Mouse (Mus musculus): ENCODE results near the gene Rinl. TPM values are rescaled to one million over a fixed set of nuclear protein-coding genes. Genes with fewer than 3 reads are reported as not detected.

The Rinl gene
- polyA plus RNA-seq, 1 experiment from 2014 or later = 16.1 TPM

- Histone ChIP-seq H3K36me3 (peaks cover 51% of the 10 kb centered on the region), H3K27ac (peak overlapping the region; percentile 97), H3K9ac (peak overlapping the region; percentile 94), H3K9me3 (replicated peaks) (no peaks in the 10 kb centered on the region), H3K4me2 (peak overlapping the region; percentile 93), H3K4me1 (peaks cover 64% of the 10 kb centered on the region), H3K4me3 (peak overlapping the region; percentile 93), H3K27me3 (replicated peaks) (no peaks in the 10 kb centered on the region)
- WGBS (ENCODE audit: insufficient replicate concordance) = 6% methylated on average over 7 of the region's 7 CpGs
- ATAC-seq = no peak
Measured at GRCm38 (mm10) chr7:28811640-28812275, 23.0 kb downstream of the Rinl start.

- ATAC-seq = no peak
Measured at GRCm38 (mm10) chr7:28812436-28812835, 23.7 kb downstream of the Rinl start.

GRCm38 (mm10) chr7:28812949-28813348, 24.2 kb downstream of the Rinl start:
- peak overlapping the region; percentile 93 for H3K4me2 ChIP-seq
- peak overlapping the region; percentile 94 for H3K9ac ChIP-seq
- peaks cover 68% of the 10 kb centered on the region for H3K4me1 ChIP-seq
- H3K9me3 ChIP-seq (replicated peaks) = no peaks in the 10 kb centered on the region
- H3K4me3 ChIP-seq = peak overlapping the region; percentile 93
- peaks cover 63% of the 10 kb centered on the region for H3K36me3 ChIP-seq
- WGBS (ENCODE audit: insufficient replicate concordance) = 64% methylated on average over 5 of the region's 5 CpGs
- ATAC-seq = no peak
- H3K27me3 ChIP-seq (replicated peaks) = no peaks in the 10 kb centered on the region
- H3K27ac ChIP-seq = 0 out of 2 replicates have a peak overlapping the region, but pooled peaks have one; percentile 97

More at GRCm38 (mm10) chr7:28812436-28812835, 23.7 kb downstream of the Rinl start:
- Histone ChIP-seq H3K4me3 (peak overlapping the region; percentile 93), H3K9me3 (replicated peaks) (no peaks in the 10 kb centered on the region), H3K4me2 (peak overlapping the region; percentile 93), H3K9ac (peak overlapping the region; percentile 94), H3K27me3 (replicated peaks) (no peaks in the 10 kb centered on the region), H3K4me1 (peaks cover 68% of the 10 kb centered on the region), H3K27ac (peak overlapping the region; percentile 97; the same call in 1 of the 2 replicates), H3K36me3 (peaks cover 58% of the 10 kb centered on the region)
- 58% methylated on average over 4 of the region's 4 CpGs for WGBS (ENCODE audit: insufficient replicate concordance)

DNA sequence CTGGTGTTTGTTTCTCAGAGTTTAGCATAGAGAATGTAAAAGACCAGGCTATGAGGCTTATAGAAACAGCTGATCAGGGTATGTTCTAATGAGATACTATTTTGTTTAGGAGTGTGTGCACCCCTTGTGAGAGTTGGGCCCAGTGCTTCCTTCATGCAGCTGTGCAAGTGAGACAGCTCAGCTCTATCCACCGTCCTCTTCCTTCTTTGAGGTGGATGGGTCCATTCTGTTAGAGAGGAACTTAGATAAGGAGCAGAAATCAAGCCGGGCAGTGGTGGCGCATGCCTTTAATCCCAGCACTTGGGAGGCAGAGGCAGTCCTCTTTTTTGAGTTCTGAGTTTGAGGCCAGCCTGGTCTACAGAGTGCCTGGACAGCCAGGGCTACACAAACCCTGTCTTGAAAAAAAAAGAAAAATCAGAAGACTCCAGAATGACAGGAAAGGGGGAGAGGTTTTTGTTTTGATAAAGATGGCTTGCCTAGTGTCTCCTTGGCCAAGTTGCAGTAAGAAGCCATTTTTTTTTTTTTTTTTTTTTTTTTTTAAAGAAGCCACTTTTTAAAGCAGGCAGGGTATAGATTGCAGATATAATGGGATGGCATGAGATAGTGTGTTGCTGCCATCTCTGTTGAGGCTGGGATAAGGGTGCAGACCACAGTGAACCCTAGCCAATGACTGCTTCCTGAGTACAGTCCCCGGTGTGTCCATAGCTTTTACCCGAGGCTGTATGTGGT, 25.7 kb downstream of the Rinl start:
- Histone ChIP-seq H3K9ac (no peak overlapping the region), H3K4me2 (peak overlapping the region; percentile 93), H3K4me1 (peaks cover 75% of the 10 kb centered on the region), H3K9me3 (replicated peaks) (no peaks in the 10 kb centered on the region), H3K27me3 (replicated peaks) (no peaks in the 10 kb centered on the region), H3K36me3 (peaks cover 78% of the 10 kb centered on the region), H3K4me3 (0 out of 2 replicates have a peak overlapping the region, but pooled peaks have one; percentile 4), H3K27ac (peak overlapping the region; percentile 49; the same call in 1 of the 2 replicates)
- 57% methylated on average over 5 of the region's 5 CpGs for WGBS (ENCODE audit: insufficient replicate concordance)
- no peak for ATAC-seq

- 0 out of 2 replicates have a peak overlapping the region, but pooled peaks have one; percentile 42 for H3K27ac ChIP-seq
- H3K9me3 ChIP-seq (replicated peaks) = no peaks in the 10 kb centered on the region
- no peak for ATAC-seq
- peaks cover 85% of the 10 kb centered on the region for H3K36me3 ChIP-seq
- 93% methylated on average over 9 of the region's 9 CpGs for WGBS (ENCODE audit: insufficient replicate concordance)
- H3K4me1 ChIP-seq = peaks cover 82% of the 10 kb centered on the region
- no peak overlapping the region for H3K4me3 ChIP-seq
- H3K27me3 ChIP-seq (replicated peaks) = no peaks in the 10 kb centered on the region
- H3K4me2 ChIP-seq = peak overlapping the region; percentile 7; the same call in 1 of the 2 replicates
- no peak overlapping the region for H3K9ac ChIP-seq
Measured at GRCm38 (mm10) chr7:28815230-28815629, 26.5 kb downstream of the Rinl start.

DNA sequence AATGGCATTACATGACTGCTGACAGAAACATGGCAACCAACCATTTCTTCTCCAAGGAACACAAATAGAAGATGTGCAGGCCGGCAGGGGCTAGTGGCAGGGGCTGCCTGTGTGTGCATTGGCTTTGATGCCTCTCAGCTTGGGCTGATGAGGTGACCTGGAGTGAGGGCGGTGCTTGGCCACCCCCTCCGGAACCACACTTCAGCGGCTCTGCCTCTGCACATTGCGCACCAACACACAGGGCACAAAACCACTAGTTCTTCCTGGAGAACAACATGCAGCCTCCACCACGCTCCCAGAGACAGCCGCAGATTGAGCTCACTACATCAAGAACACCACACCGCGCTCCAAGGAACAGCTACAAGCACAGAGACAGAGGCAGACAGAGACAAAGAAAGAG, 27.4 kb downstream of the Rinl start:
- no peak overlapping the region for H3K4me3 ChIP-seq
- ATAC-seq = no peak
- no peak overlapping the region for H3K27ac ChIP-seq
- no peaks in the 10 kb centered on the region for H3K27me3 ChIP-seq (replicated peaks)
- WGBS (ENCODE audit: insufficient replicate concordance) = 81% methylated on average over 9 of the region's 9 CpGs
- H3K4me1 ChIP-seq = peaks cover 91% of the 10 kb centered on the region
- H3K9me3 ChIP-seq (replicated peaks) = no peaks in the 10 kb centered on the region
- H3K36me3 ChIP-seq = peaks cover 95% of the 10 kb centered on the region
- H3K4me2 ChIP-seq = no peak overlapping the region
- 0 out of 2 replicates have a peak overlapping the region, but pooled peaks have one; percentile 32 for H3K9ac ChIP-seq

DNA sequence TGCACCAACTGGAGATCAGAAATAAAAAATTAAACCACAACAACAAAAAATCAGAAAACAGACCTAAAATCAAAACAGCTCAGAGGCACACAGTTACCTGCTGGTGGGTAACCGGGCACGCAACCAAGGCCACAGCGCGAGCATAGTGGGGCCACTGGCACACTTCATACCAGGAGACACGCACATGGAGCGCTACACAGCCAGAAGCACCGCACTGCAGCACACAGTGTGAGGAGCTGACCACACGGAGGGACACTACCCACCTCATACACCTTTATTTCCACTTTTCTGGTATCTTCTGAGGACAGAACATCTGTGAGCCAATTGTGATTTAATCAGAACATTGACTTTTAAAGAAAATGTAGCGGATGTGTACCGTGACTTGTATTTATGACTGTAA, 28.2 kb downstream of the Rinl start:
- no peaks in the 10 kb centered on the region for H3K27me3 ChIP-seq (replicated peaks)
- no peak for ATAC-seq
- 92% methylated on average over 10 of the region's 10 CpGs for WGBS (ENCODE audit: insufficient replicate concordance)
- H3K4me3 ChIP-seq = no peak overlapping the region
- peaks cover 94% of the 10 kb centered on the region for H3K4me1 ChIP-seq
- peak overlapping the region; percentile 8; the same call in 1 of the 2 replicates for H3K4me2 ChIP-seq
- H3K9me3 ChIP-seq (replicated peaks) = no peaks in the 10 kb centered on the region
- H3K27ac ChIP-seq = no peak overlapping the region
- peaks cover 100% of the 10 kb centered on the region for H3K36me3 ChIP-seq
- H3K9ac ChIP-seq = no peak overlapping the region

GRCm38 (mm10) chr7:28817524-28817923, 28.8 kb downstream of the Rinl start:
- Histone ChIP-seq H3K9ac (peak overlapping the region; percentile 41; the same call in 1 of the 2 replicates), H3K4me3 (no peak overlapping the region), H3K4me1 (peaks cover 93% of the 10 kb centered on the region), H3K9me3 (replicated peaks) (no peaks in the 10 kb centered on the region), H3K4me2 (0 out of 2 replicates have a peak overlapping the region, but pooled peaks have one; percentile 8), H3K27me3 (replicated peaks) (no peaks in the 10 kb centered on the region), H3K36me3 (peaks cover 100% of the 10 kb centered on the region), H3K27ac (peak overlapping the region; percentile 54)
- WGBS (ENCODE audit: insufficient replicate concordance) = 56% methylated on average over 6 of the region's 6 CpGs
- no peak for ATAC-seq

DNA sequence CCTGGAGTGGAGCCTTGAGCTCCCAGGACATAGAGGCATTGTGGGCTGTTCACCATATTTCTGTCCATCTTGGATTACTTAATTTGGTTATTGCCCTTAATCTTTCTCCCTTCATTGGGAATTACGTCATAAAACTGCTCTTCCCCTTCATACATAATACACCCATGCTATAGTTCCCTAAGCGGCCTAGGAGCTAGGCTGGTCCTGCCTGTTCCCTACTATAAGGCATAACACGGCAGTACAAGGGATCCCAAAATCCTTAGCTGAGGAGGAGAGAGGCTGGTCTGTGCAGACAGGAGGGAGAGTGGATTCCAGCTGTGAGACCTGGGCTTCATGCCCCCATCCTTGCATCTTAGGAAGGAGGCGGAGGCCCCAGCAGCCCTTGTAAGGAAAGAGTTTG, 29.2 kb downstream of the Rinl start:
- H3K9me3 ChIP-seq (replicated peaks) = no peaks in the 10 kb centered on the region
- peaks cover 92% of the 10 kb centered on the region for H3K4me1 ChIP-seq

GRCm38 (mm10) chr7:28818436-28818835, 29.7 kb downstream of the Rinl start:
- no peak for ATAC-seq
- H3K36me3 ChIP-seq = peaks cover 97% of the 10 kb centered on the region
- peak overlapping the region; percentile 54 for H3K27ac ChIP-seq
- H3K9ac ChIP-seq = 0 out of 2 replicates have a peak overlapping the region, but pooled peaks have one; percentile 4
- H3K4me1 ChIP-seq = peaks cover 92% of the 10 kb centered on the region
- H3K4me3 ChIP-seq = no peak overlapping the region
- H3K4me2 ChIP-seq = peak overlapping the region; percentile 34; the same call in 1 of the 2 replicates
- no peaks in the 10 kb centered on the region for H3K9me3 ChIP-seq (replicated peaks)
- WGBS (ENCODE audit: insufficient replicate concordance) = 89% methylated on average over 18 of the region's 18 CpGs
- no peaks in the 10 kb centered on the region for H3K27me3 ChIP-seq (replicated peaks)

More for the DNA sequence above, 29.2 kb downstream of the Rinl start:
- peaks cover 100% of the 10 kb centered on the region for H3K36me3 ChIP-seq
- H3K27ac ChIP-seq = peak overlapping the region; percentile 54
- no peaks in the 10 kb centered on the region for H3K27me3 ChIP-seq (replicated peaks)
- ATAC-seq = no peak
- no peak overlapping the region for H3K9ac ChIP-seq
- no peak overlapping the region for H3K4me3 ChIP-seq
- 0 out of 2 replicates have a peak overlapping the region, but pooled peaks have one; percentile 8 for H3K4me2 ChIP-seq
- 89% methylated on average over 4 of the region's 4 CpGs for WGBS (ENCODE audit: insufficient replicate concordance)

DNA sequence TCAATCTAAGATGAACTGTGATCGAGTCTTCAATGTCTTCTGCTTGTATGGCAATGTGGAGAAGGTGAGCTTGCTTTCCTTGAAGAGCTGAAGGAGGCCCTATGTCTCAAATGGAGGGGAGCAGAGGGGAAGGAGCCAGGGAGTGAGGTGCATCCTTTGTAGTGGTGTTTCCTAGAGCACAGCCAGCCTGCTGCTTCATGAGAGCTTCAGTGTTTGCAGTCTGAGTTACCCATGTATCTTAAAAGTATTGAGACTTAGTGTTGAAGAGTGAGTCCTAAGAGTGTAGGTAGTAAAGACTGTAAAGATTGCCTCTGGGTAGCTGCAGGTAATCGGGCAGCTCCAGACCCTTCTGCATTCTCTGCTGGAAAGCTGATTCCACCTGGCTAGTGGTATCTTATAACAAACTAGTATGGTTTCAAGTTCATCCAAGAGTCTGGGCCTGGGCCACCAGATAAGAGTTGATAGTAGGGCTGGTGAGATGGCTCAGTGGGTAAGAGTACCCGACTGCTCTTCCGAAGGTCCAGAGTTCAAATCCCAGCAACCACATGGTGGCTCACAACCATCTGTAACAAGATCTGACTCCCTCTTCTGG, 30.2 kb downstream of the Rinl start:
- Histone ChIP-seq H3K9ac (no peak overlapping the region), H3K36me3 (peaks cover 92% of the 10 kb centered on the region), H3K27ac (peak overlapping the region; percentile 54), H3K27me3 (replicated peaks) (no peaks in the 10 kb centered on the region), H3K4me3 (no peak overlapping the region), H3K4me1 (peaks cover 92% of the 10 kb centered on the region), H3K9me3 (replicated peaks) (no peaks in the 10 kb centered on the region), H3K4me2 (peak overlapping the region; percentile 34; the same call in 1 of the 2 replicates)
- ATAC-seq = peak; percentile 42
- WGBS (ENCODE audit: insufficient replicate concordance) = 54% methylated on average over 4 of the region's 4 CpGs

Data from liver, embryonic 12.5 days (tissue).